In the genomic region with DNA sequence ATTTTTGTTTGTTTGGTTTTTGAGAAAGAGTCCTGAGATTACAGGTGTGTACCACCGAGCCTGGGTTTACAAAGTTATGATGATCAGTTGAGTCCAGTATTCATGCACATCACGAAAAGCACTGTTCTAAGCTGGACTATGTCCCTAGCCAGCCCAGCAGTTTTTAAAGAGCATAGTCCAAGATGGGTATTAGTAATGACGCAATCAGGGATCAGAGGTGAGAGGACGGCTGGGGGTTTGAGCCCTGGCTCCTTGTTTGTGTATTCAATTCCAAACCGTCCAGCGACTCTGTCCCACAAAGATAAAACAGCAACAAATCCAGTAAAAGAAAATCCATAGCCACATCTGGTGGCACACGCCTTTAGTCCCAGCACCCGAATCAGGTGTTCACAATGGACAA, we compare ENCODE assay signal across 8 mouse cellular contexts. TPM values are rescaled to one million over a fixed set of nuclear protein-coding genes. Genes with fewer than 3 reads are reported as not detected.
A peak's percentile ranks its signal among the peaks of the same experiment; 100 is the strongest.
DNase-seq lines count a peak whose midpoint lies in the region; ATAC-seq lines count a peak whose summit lies in the region.

No protein-coding gene starts in this region.

- no peak overlapping the region for H3K27ac ChIP-seq in forebrain, embryonic 13.5 days
- H3K27ac ChIP-seq in forebrain, embryonic 10.5 days = no peak overlapping the region
- H3K27ac ChIP-seq in limb, embryonic 12.5 days = no peak overlapping the region
- H3K27ac ChIP-seq in stomach, embryonic 15.5 days = no peak overlapping the region; the same call in 1 of the 2 replicates

- no peak overlapping the region for H3K9ac ChIP-seq in forebrain, embryonic 13.5 days
- H3K9ac ChIP-seq in limb, embryonic 12.5 days (replicated peaks) = peak overlapping the region; percentile 13; the same call in 1 of the 2 replicates
- H3K9ac ChIP-seq in stomach, embryonic 15.5 days = no peak overlapping the region

- no peak for DNase-seq in forebrain, embryonic 10.5 days (ENCODE audit: extremely low spot score, low spot score)
- DNase-seq in adrenal gland, adult 2 months = no peak
- DNase-seq in left cerebral cortex, postnatal 4 days = no peak

- no peaks in the 10 kb centered on the region for H3K27me3 ChIP-seq in forebrain, embryonic 13.5 days
- no peaks in the 10 kb centered on the region for H3K27me3 ChIP-seq in forebrain, embryonic 10.5 days (ENCODE audit: poor library complexity, severe bottlenecking)
- H3K27me3 ChIP-seq in megakaryocyte, embryonic 14.5 days (replicated peaks) = no peaks in the 10 kb centered on the region
- no peaks in the 10 kb centered on the region for H3K27me3 ChIP-seq in limb, embryonic 12.5 days
- no peaks in the 10 kb centered on the region for H3K27me3 ChIP-seq in stomach, embryonic 15.5 days (replicated peaks)

- no peak overlapping the region for H3K4me3 ChIP-seq in forebrain, embryonic 13.5 days
- H3K4me3 ChIP-seq in forebrain, embryonic 10.5 days = no peak overlapping the region
- H3K4me3 ChIP-seq in megakaryocyte, embryonic 14.5 days (replicated peaks) = peak overlapping the region; percentile 96
- H3K4me3 ChIP-seq in limb, embryonic 12.5 days (replicated peaks) = no peak overlapping the region
- no peak overlapping the region for H3K4me3 ChIP-seq in stomach, embryonic 15.5 days (replicated peaks)

- intact Hi-C loops in left cerebral cortex, postnatal 4 days (cut with DNase I) = loop anchor here (5.0 kb wide), 1 partner anchor 44 kb away; the partner anchor contains the start of gene Trim65

- no peaks in the 10 kb centered on the region for H3K9me3 ChIP-seq in forebrain, embryonic 13.5 days (replicated peaks)
- H3K9me3 ChIP-seq in forebrain, embryonic 10.5 days = no peaks in the 10 kb centered on the region
- no peaks in the 10 kb centered on the region for H3K9me3 ChIP-seq in megakaryocyte, embryonic 14.5 days
- H3K9me3 ChIP-seq in limb, embryonic 12.5 days = no peaks in the 10 kb centered on the region
- H3K9me3 ChIP-seq in stomach, embryonic 15.5 days = no peaks in the 10 kb centered on the region

- H3K4me1 ChIP-seq in forebrain, embryonic 13.5 days = peaks cover 21% of the 10 kb centered on the region
- H3K4me1 ChIP-seq in forebrain, embryonic 10.5 days = peaks cover 26% of the 10 kb centered on the region
- peaks cover 78% of the 10 kb centered on the region for H3K4me1 ChIP-seq in megakaryocyte, embryonic 14.5 days
- H3K4me1 ChIP-seq in limb, embryonic 12.5 days (replicated peaks) = peaks cover 18% of the 10 kb centered on the region
- peaks cover 20% of the 10 kb centered on the region for H3K4me1 ChIP-seq in stomach, embryonic 15.5 days

- peaks cover 12% of the 10 kb centered on the region for H3K36me3 ChIP-seq in forebrain, embryonic 13.5 days (ENCODE audit: poor library complexity, severe bottlenecking)
- H3K36me3 ChIP-seq in forebrain, embryonic 10.5 days (replicated peaks) = peaks cover 19% of the 10 kb centered on the region
- peaks cover 39% of the 10 kb centered on the region for H3K36me3 ChIP-seq in megakaryocyte, embryonic 14.5 days (replicated peaks; ENCODE audit: low read length)
- H3K36me3 ChIP-seq in limb, embryonic 12.5 days = peaks cover 15% of the 10 kb centered on the region
- H3K36me3 ChIP-seq in stomach, embryonic 15.5 days = peaks cover 9% of the 10 kb centered on the region

- ATAC-seq in forebrain, embryonic 13.5 days = no peak
- no peak for ATAC-seq in megakaryocyte, adult 5-6 weeks (ENCODE audit: poor library complexity, severe bottlenecking)
- ATAC-seq in limb, embryonic 12.5 days (ENCODE audit: insufficient number of reproducible peaks, insufficient read depth, low FRiP score, low TSS enrichment, low read depth) = no peak
- no peak for ATAC-seq in stomach, embryonic 15.5 days (ENCODE audit: insufficient read depth, low FRiP score, low read depth)

- peak overlapping the region; percentile 66 for H3K4me2 ChIP-seq in forebrain, embryonic 13.5 days
- H3K4me2 ChIP-seq in limb, embryonic 12.5 days = peak overlapping the region; percentile 57
- peak overlapping the region; percentile 60; the same call in 1 of the 2 replicates for H3K4me2 ChIP-seq in stomach, embryonic 15.5 days

- 90% methylated on average over 8 of the region's 8 CpGs for WGBS in forebrain, embryonic 13.5 days
- WGBS in forebrain, embryonic 10.5 days = 85% methylated on average over 8 of the region's 8 CpGs
- 85% methylated on average over 8 of the region's 8 CpGs for WGBS in limb, embryonic 12.5 days
- WGBS in stomach, embryonic 15.5 days = 68% methylated on average over 8 of the region's 8 CpGs

RNA-seq across cellular contexts. Expression of gene Wbp2, which starts 1.4 kb away (rescaled TPM):
- 114 and 115 TPM in 2 replicates for polyA plus RNA-seq in forebrain, embryonic 13.5 days (2015; fragmentation: Nextera tagmentation; extraction: Ambion mirVana)
- polyA plus RNA-seq in forebrain, embryonic 10.5 days (2016; fragmentation: Nextera tagmentation; extraction: Ambion mirVana) = 71.0 and 73.6 TPM in 2 replicates
- 842 and 1,717 TPM in 2 replicates for polyA plus RNA-seq in megakaryocyte, embryonic 14.5 days (2012; ENCODE audit: insufficient read depth, low replicate concordance)
- 89.9 and 100 TPM in 2 replicates for total RNA-seq in megakaryocyte, adult 5-6 weeks (2015)
- 39.5 and 49.8 TPM in 2 replicates for total RNA-seq in megakaryocyte, adult 5-6 weeks (2017)
- polyA plus RNA-seq in limb, embryonic 12.5 days (2016; fragmentation: Nextera tagmentation; extraction: Ambion mirVana) = 33.2 and 36.6 TPM in 2 replicates
- 70.4 and 77.6 TPM in 2 replicates for polyA plus RNA-seq in stomach, embryonic 15.5 days (2015; fragmentation: Nextera tagmentation; extraction: Ambion mirVana)
- total RNA-seq in adrenal gland, adult 2 months (2021) = 100 to 1,000 TPM; 165 to 185 TPM
- 517 and 528 TPM in 2 replicates for polyA plus RNA-seq in adrenal gland, adult 2 months (2012; rRNA removed)
- 100 to 1,000 TPM; 171 to 176 TPM for total RNA-seq in left cerebral cortex, postnatal 4 days (2021)

RNA-seq across cellular contexts. Expression of gene Unc13d, which starts 10.4 kb away (rescaled TPM):
- 0.84 and 0.98 TPM in 2 replicates for polyA plus RNA-seq in forebrain, embryonic 13.5 days (2015; fragmentation: Nextera tagmentation; extraction: Ambion mirVana)
- 3.7 and 3.8 TPM in 2 replicates for polyA plus RNA-seq in forebrain, embryonic 10.5 days (2016; fragmentation: Nextera tagmentation; extraction: Ambion mirVana)
- polyA plus RNA-seq in megakaryocyte, embryonic 14.5 days (2012; ENCODE audit: insufficient read depth, low replicate concordance) = 221 and 384 TPM in 2 replicates
- total RNA-seq in megakaryocyte, adult 5-6 weeks (2015) = 16.5 and 18.2 TPM in 2 replicates
- total RNA-seq in megakaryocyte, adult 5-6 weeks (2017) = 26.7 and 27.7 TPM in 2 replicates
- polyA plus RNA-seq in limb, embryonic 12.5 days (2016; fragmentation: Nextera tagmentation; extraction: Ambion mirVana) = 1.4 and 1.7 TPM in 2 replicates
- polyA plus RNA-seq in stomach, embryonic 15.5 days (2015; fragmentation: Nextera tagmentation; extraction: Ambion mirVana) = 6.5 and 8.0 TPM in 2 replicates
- 1 to 10 TPM in 1 of 2 experiments, under 1 TPM in 1; 0.83 to 1.0 TPM for total RNA-seq in adrenal gland, adult 2 months (2021)
- polyA plus RNA-seq in adrenal gland, adult 2 months (2012; rRNA removed) = 2.3 and 3.4 TPM in 2 replicates
- 1 to 10 TPM in 1 of 2 experiments, under 1 TPM in 1; 0.56 to 1.2 TPM for total RNA-seq in left cerebral cortex, postnatal 4 days (2021)

RNA-seq across cellular contexts. Expression of gene Trim47, which starts 38.8 kb away (rescaled TPM):
- polyA plus RNA-seq in forebrain, embryonic 13.5 days (2015; fragmentation: Nextera tagmentation; extraction: Ambion mirVana) = 2.7 and 2.8 TPM in 2 replicates
- 2.1 and 2.4 TPM in 2 replicates for polyA plus RNA-seq in forebrain, embryonic 10.5 days (2016; fragmentation: Nextera tagmentation; extraction: Ambion mirVana)
- polyA plus RNA-seq in megakaryocyte, embryonic 14.5 days (2012; ENCODE audit: insufficient read depth, low replicate concordance) = 6.9 and 23.5 TPM in 2 replicates
- total RNA-seq in megakaryocyte, adult 5-6 weeks (2015) = 0.47 TPM in 1 of 2 replicates, not detected in the other
- 0.07 TPM in 1 of 2 replicates, not detected in the other for total RNA-seq in megakaryocyte, adult 5-6 weeks (2017)
- polyA plus RNA-seq in limb, embryonic 12.5 days (2016; fragmentation: Nextera tagmentation; extraction: Ambion mirVana) = 6.0 and 7.9 TPM in 2 replicates
- 27.6 and 30.9 TPM in 2 replicates for polyA plus RNA-seq in stomach, embryonic 15.5 days (2015; fragmentation: Nextera tagmentation; extraction: Ambion mirVana)
- total RNA-seq in adrenal gland, adult 2 months (2021) = 10 to 100 TPM; 10.3 to 17.9 TPM
- polyA plus RNA-seq in adrenal gland, adult 2 months (2012; rRNA removed) = 49.1 and 68.9 TPM in 2 replicates
- 1 to 10 TPM; 9.2 to 9.3 TPM for total RNA-seq in left cerebral cortex, postnatal 4 days (2021)

RNA-seq across cellular contexts. Expression of gene Trim65, which starts 42.7 kb away (rescaled TPM):
- polyA plus RNA-seq in forebrain, embryonic 13.5 days (2015; fragmentation: Nextera tagmentation; extraction: Ambion mirVana) = 1.2 and 1.6 TPM in 2 replicates
- 1.7 TPM in 2 replicates for polyA plus RNA-seq in forebrain, embryonic 10.5 days (2016; fragmentation: Nextera tagmentation; extraction: Ambion mirVana)
- 3.0 and 9.5 TPM in 2 replicates for polyA plus RNA-seq in megakaryocyte, embryonic 14.5 days (2012; ENCODE audit: insufficient read depth, low replicate concordance)
- total RNA-seq in megakaryocyte, adult 5-6 weeks (2015) = 15.8 and 15.9 TPM in 2 replicates
- total RNA-seq in megakaryocyte, adult 5-6 weeks (2017) = 7.9 and 10.7 TPM in 2 replicates
- polyA plus RNA-seq in limb, embryonic 12.5 days (2016; fragmentation: Nextera tagmentation; extraction: Ambion mirVana) = 2.1 and 3.0 TPM in 2 replicates
- 5.7 and 6.5 TPM in 2 replicates for polyA plus RNA-seq in stomach, embryonic 15.5 days (2015; fragmentation: Nextera tagmentation; extraction: Ambion mirVana)
- 10 to 100 TPM in 1 of 2 experiments, 1 to 10 TPM in 1; 9.5 to 11.8 TPM for total RNA-seq in adrenal gland, adult 2 months (2021)
- polyA plus RNA-seq in adrenal gland, adult 2 months (2012; rRNA removed) = 15.9 and 16.0 TPM in 2 replicates
- 1 to 10 TPM; 4.9 to 5.2 TPM for total RNA-seq in left cerebral cortex, postnatal 4 days (2021)

RNA-seq across cellular contexts. Expression of gene Mrpl38, which starts 50.5 kb away (rescaled TPM):
- polyA plus RNA-seq in forebrain, embryonic 13.5 days (2015; fragmentation: Nextera tagmentation; extraction: Ambion mirVana) = 79.8 and 86.1 TPM in 2 replicates
- 112 and 114 TPM in 2 replicates for polyA plus RNA-seq in forebrain, embryonic 10.5 days (2016; fragmentation: Nextera tagmentation; extraction: Ambion mirVana)
- polyA plus RNA-seq in megakaryocyte, embryonic 14.5 days (2012; ENCODE audit: insufficient read depth, low replicate concordance) = 25.4 and 80.4 TPM in 2 replicates
- total RNA-seq in megakaryocyte, adult 5-6 weeks (2015) = 14.6 and 17.3 TPM in 2 replicates
- 6.9 and 10.0 TPM in 2 replicates for total RNA-seq in megakaryocyte, adult 5-6 weeks (2017)
- polyA plus RNA-seq in limb, embryonic 12.5 days (2016; fragmentation: Nextera tagmentation; extraction: Ambion mirVana) = 86.9 and 90.8 TPM in 2 replicates
- 94.8 and 102 TPM in 2 replicates for polyA plus RNA-seq in stomach, embryonic 15.5 days (2015; fragmentation: Nextera tagmentation; extraction: Ambion mirVana)
- total RNA-seq in adrenal gland, adult 2 months (2021) = 100 to 1,000 TPM; 102 to 108 TPM
- 134 and 167 TPM in 2 replicates for polyA plus RNA-seq in adrenal gland, adult 2 months (2012; rRNA removed)
- total RNA-seq in left cerebral cortex, postnatal 4 days (2021) = 10 to 100 TPM; 52.2 to 54.0 TPM

Comparison
In these comparisons a context has a peak if more than half of its experiments do, and no peak if none do; other contexts are left out.
1. RNA of gene Unc13d, which starts 10.4 kb away (polyA plus RNA-seq): 221 to 384 TPM in megakaryocyte, embryonic 14.5 days; 6.5 to 8.0 TPM in stomach, embryonic 15.5 days, 3.7 to 3.8 TPM in forebrain, embryonic 10.5 days, 2.3 to 3.4 TPM in adrenal gland, adult 2 months, 1.4 to 1.7 TPM in limb, embryonic 12.5 days and 0.84 to 0.98 TPM in forebrain, embryonic 13.5 days; every median in the first group is over 10 times any median in the second.
2. Peak in every context shown above with its lines, with median percentiles within 50 percentile points of each other: H3K4me2 ChIP-seq.